Mouse (Mus musculus) testis, adult 2 months (tissue): ENCODE measurements at regions not wholly inside any gene's neighbourhood (a gene's known extent, or its start where the extent isn't known, plus 50 kb on each side); places are given as distances from the start of the nearest gene placed in this dataset.

Experiments used
- H3K27ac ChIP-seq: fragments of 200-500 bp; 2 replicates; pipeline ENCODE4 v1.5.1; 2012; ENCODE audit warnings: low read depth, low read length; ENCODE audit not compliant: control insufficient read depth, insufficient read depth
- H3K27me3 ChIP-seq: fragments of 200-500 bp; 2 replicates; pipeline ENCODE4 v1.6.1; 2012; ENCODE audit warnings: mild to moderate bottlenecking, low read length, moderate library complexity; ENCODE audit not compliant: control insufficient read depth, insufficient read depth
- H3K36me3 ChIP-seq: fragments of 200-500 bp; 2 replicates; pipeline ENCODE4 v1.6.1; 2012; ENCODE audit warnings: mild to moderate bottlenecking, low read length; ENCODE audit not compliant: control insufficient read depth, insufficient read depth
- H3K4me1 ChIP-seq: fragments of 200-500 bp; 2 replicates; pipeline ENCODE4 v1.6.1; 2012; ENCODE audit warnings: low read length; ENCODE audit not compliant: control insufficient read depth, insufficient read depth
- H3K4me3 ChIP-seq: fragments of 200-500 bp; 2 replicates; pipeline ENCODE4 v1.5.1; 2012; ENCODE audit warnings: low read depth, mild to moderate bottlenecking, low read length, moderate library complexity, mixed read lengths; ENCODE audit not compliant: control insufficient read depth
- CTCF ChIP-seq: fragments of 200-500 bp; IDR thresholded peaks from 2 replicates; pipeline ENCODE4 v1.5.1; 2012; ENCODE audit warnings: low read depth, mild to moderate bottlenecking, inconsistent platforms, low read length, moderate library complexity; ENCODE audit not compliant: control insufficient read depth, insufficient read depth, insufficient replicate concordance
- POLR2A ChIP-seq: fragments of 200-500 bp; IDR thresholded peaks from 2 replicates; pipeline ENCODE4 v1.6.1; 2012; ENCODE audit warnings: low read depth, mild to moderate bottlenecking, inconsistent platforms, low read length, moderate library complexity; ENCODE audit not compliant: control insufficient read depth

GRCm38 (mm10) chr7:68571315-68571714 is 177.7 kb downstream of the Arrdc4 start:
- no peak for TF ChIP-seq CTCF
- TF ChIP-seq POLR2A = no peak
- H3K4me3 ChIP-seq = no peak overlapping the region
- H3K4me1 ChIP-seq = no peaks in the 10 kb centered on the region
- no peaks in the 10 kb centered on the region for H3K27me3 ChIP-seq
- H3K27ac ChIP-seq = no peak overlapping the region
- no peaks in the 10 kb centered on the region for H3K36me3 ChIP-seq

- Histone ChIP-seq H3K36me3 (no peaks in the 10 kb centered on the region), H3K27me3 (no peaks in the 10 kb centered on the region), H3K4me3 (no peak overlapping the region), H3K4me1 (no peaks in the 10 kb centered on the region), H3K27ac (no peak overlapping the region)
- TF ChIP-seq POLR2A (no peak), CTCF (no peak)
These were observed 180.9 kb downstream of the Arrdc4 start for GRCm38 (mm10) chr7:68568127-68568510.

- Histone ChIP-seq H3K27me3 (no peaks in the 10 kb centered on the region), H3K4me3 (peak overlapping the region; percentile 38)
- TF ChIP-seq CTCF (no peak), POLR2A (no peak)
These were observed 181.5 kb downstream of the Arrdc4 start for GRCm38 (mm10) chr7:68567452-68568126.

GRCm38 (mm10) chr7:68559440-68560343 is 189.3 kb downstream of the Arrdc4 start:
- Histone ChIP-seq H3K36me3 (no peaks in the 10 kb centered on the region), H3K4me3 (no peak overlapping the region), H3K27ac (peak overlapping the region; percentile 12; the same call in 1 of the 2 replicates), H3K27me3 (no peaks in the 10 kb centered on the region), H3K4me1 (no peaks in the 10 kb centered on the region)
- TF ChIP-seq POLR2A (no peak), CTCF (no peak)

More at GRCm38 (mm10) chr7:68567452-68568126, 181.5 kb downstream of the Arrdc4 start:
- Histone ChIP-seq H3K27ac (no peak overlapping the region), H3K36me3 (no peaks in the 10 kb centered on the region), H3K4me1 (no peaks in the 10 kb centered on the region)

- no peak for TF ChIP-seq POLR2A
- TF ChIP-seq CTCF = no peak
- H3K4me3 ChIP-seq = no peak overlapping the region
These were observed 198.7 kb downstream of the Arrdc4 start for GRCm38 (mm10) chr7:68550330-68550729.

GRCm38 (mm10) chr7:68548176-68548575 is 200.9 kb downstream of the Arrdc4 start:
- no peaks in the 10 kb centered on the region for H3K4me1 ChIP-seq
- no peak for TF ChIP-seq POLR2A
- peak; percentile 16; the same call in 1 of the 2 replicates for TF ChIP-seq CTCF
- no peak overlapping the region for H3K4me3 ChIP-seq
- no peak overlapping the region for H3K27ac ChIP-seq
- H3K36me3 ChIP-seq = no peaks in the 10 kb centered on the region
- H3K27me3 ChIP-seq = no peaks in the 10 kb centered on the region

More at GRCm38 (mm10) chr7:68550330-68550729, 198.7 kb downstream of the Arrdc4 start:
- Histone ChIP-seq H3K36me3 (no peaks in the 10 kb centered on the region), H3K4me1 (no peaks in the 10 kb centered on the region), H3K27ac (no peak overlapping the region), H3K27me3 (no peaks in the 10 kb centered on the region)

- Histone ChIP-seq H3K27ac (no peak overlapping the region), H3K27me3 (no peaks in the 10 kb centered on the region), H3K4me1 (no peaks in the 10 kb centered on the region), H3K4me3 (no peak overlapping the region), H3K36me3 (no peaks in the 10 kb centered on the region)
- TF ChIP-seq POLR2A = no peak
- no peak for TF ChIP-seq CTCF
These were observed 204.9 kb downstream of the Arrdc4 start for GRCm38 (mm10) chr7:68544136-68544535.
